Mouse (Mus musculus) forelimb bud, embryonic 11.5 days (tissue): ENCODE data around the gene Gm3138.
"Not testable (repeated sequence)": the region's sequence is repeated elsewhere in the genome, so short reads cannot be mapped to it uniquely, and the experiment has no call there.

Experiments used
- DNase-seq: peaks from one replicate; pipeline ENCODE4 v3.0.0-alpha.2; 2012; ENCODE audit warnings: low read depth, low spot score

The Gm3138 gene

DNA sequence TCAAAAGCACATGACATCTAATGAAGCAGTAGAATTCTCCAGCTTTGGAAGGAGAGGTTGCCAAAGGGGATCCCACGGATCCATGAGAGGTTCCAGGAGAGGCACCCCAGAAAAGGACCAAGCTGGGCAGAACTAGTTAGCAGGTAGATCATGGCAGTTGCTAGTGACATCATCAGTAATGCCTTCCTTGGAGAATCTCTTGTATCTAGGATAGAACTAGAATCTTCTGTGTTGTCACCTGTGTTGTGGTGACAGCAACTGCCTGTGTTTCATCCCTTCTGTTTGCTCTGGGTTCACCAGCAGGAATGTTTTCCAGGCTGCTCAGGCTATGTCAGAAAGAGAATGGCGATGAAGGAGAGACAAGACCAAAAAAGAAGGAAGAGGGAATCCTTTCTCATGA, at the start of gene Gm3138:
Gm3138 (plus strand) TSS at position 301 of the 400 bp plus-strand sequence.
- DNase-seq = not testable (repeated sequence)

- DNase-seq = not testable (repeated sequence)
Observed at GRCm38 (mm10) chr14:4269238-4269950, 20.0 kb downstream of the Gm3138 start.

GRCm38 (mm10) chr14:4279828-4280227, 30.4 kb downstream of the Gm3138 start:
- DNase-seq = not testable (repeated sequence)
